Mouse (Mus musculus): Measurements from ENCODE around the gene Sox8. TPM values are rescaled to one million over a fixed set of nuclear protein-coding genes. Genes with fewer than 3 reads are reported as not detected.

Gene Sox8
- polyA plus RNA-seq, 1 experiment, result 0.83 TPM

DNA sequence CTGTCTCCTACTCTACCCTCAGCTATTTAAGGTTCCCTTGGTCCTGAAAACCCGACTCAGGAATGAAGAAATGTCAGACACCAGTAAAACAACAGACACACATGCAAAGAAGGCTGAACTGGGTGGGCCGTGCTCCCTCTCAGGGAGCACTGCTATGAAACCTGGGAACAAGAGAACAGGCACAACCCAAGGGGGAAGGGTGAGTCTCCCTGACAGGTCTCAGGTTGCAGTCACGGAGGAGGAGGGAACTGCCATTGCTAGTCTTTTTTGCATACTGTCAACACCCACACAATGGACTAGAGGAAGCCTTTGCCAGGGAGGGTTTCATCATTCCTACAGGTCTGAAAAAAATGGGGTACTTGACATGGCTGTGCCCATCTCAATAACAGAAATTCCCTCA lies 23.5 kb downstream of the Sox8 start:
- TF ChIP-seq CTCF (IDR thresholded peaks at IDR 0.05; ENCODE audit: extremely low read depth, insufficient read depth, insufficient read length, insufficient replicate concordance), result no peak
- TF ChIP-seq POLR2A (IDR thresholded peaks at IDR 0.05; ENCODE audit: low read depth, low read length), result no peak
- Histone ChIP-seq H3K27ac (ENCODE audit: insufficient read depth, low read length) (no peak overlapping the region), H3K4me1 (ENCODE audit: control insufficient read depth, insufficient read depth, insufficient read length) (no peaks in the 10 kb centered on the region), H3K27me3 (ENCODE audit: control insufficient read depth, insufficient read depth, low read length) (no peaks in the 10 kb centered on the region), H3K36me3 (ENCODE audit: control insufficient read depth, insufficient read depth, low read length) (no peaks in the 10 kb centered on the region), H3K4me3 (ENCODE audit: extremely low read depth, insufficient read depth, insufficient read length) (no peak overlapping the region)
- WGBS, result 59% methylated on average over 3 of the region's 3 CpGs
- no peak for DNase-seq (ENCODE audit: low read depth in 1 of 2, low spot score in 2 of 2)

DNA sequence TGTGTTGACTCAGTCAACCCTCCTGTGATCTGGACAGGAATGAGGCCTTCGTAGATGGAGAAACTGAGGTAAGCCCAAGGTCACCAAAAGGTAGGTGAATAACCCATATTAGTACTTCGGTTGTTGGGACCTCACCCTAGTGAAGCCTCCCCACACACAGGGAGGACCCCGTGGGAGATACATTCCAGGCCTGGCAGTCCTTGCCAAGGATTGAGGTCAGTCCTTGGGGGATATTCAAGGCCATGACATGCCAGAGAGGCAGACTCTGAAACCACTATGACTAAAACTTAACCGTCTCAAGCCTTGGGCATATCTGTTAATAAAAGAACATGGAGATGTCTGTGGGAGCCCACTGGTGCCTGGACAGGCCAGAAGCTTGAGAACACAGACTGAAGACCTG lies 28.7 kb downstream of the Sox8 start:
- H3K4me3 ChIP-seq (ENCODE audit: extremely low read depth, insufficient read depth, insufficient read length), result no peak overlapping the region
- H3K27me3 ChIP-seq (ENCODE audit: control insufficient read depth, insufficient read depth, low read length), result no peaks in the 10 kb centered on the region; the same call in 1 of the 2 replicates
- no peaks in the 10 kb centered on the region for H3K36me3 ChIP-seq (ENCODE audit: control insufficient read depth, insufficient read depth, low read length)
- no peaks in the 10 kb centered on the region for H3K4me1 ChIP-seq (ENCODE audit: control insufficient read depth, insufficient read depth, insufficient read length)
- WGBS, result 91% methylated on average over 4 of the region's 4 CpGs
- TF ChIP-seq CTCF (IDR thresholded peaks at IDR 0.05; ENCODE audit: extremely low read depth, insufficient read depth, insufficient read length, insufficient replicate concordance) (no peak), POLR2A (IDR thresholded peaks at IDR 0.05; ENCODE audit: low read depth, low read length) (no peak)
- no peak for DNase-seq (ENCODE audit: low read depth in 1 of 2, low spot score in 2 of 2)
- H3K27ac ChIP-seq (ENCODE audit: insufficient read depth, low read length), result no peak overlapping the region

DNA sequence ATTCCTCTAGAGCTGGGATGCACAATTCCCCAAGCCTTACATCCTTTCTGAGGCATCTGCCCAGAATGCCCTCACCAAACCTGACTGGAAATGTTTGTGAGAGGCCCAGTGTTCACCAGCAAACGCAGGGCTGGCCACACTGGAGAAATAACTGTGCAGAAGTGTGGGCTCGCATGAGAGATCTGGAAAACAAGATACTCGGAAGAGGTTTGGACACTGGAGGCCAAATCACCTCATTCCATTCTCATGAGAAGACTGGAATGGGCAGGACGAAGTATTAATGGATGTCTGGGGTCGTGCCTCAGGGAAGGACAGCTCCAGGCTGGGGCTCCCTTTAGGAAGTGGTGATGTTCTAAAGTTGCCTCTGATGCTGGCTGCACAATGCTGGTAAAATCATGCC lies 29.8 kb downstream of the Sox8 start:
- Histone ChIP-seq H3K4me1 (ENCODE audit: control insufficient read depth, insufficient read depth, insufficient read length) (no peaks in the 10 kb centered on the region), H3K27me3 (ENCODE audit: control insufficient read depth, insufficient read depth, low read length) (no peaks in the 10 kb centered on the region; the same call in 1 of the 2 replicates), H3K4me3 (ENCODE audit: extremely low read depth, insufficient read depth, insufficient read length) (no peak overlapping the region), H3K27ac (ENCODE audit: insufficient read depth, low read length) (no peak overlapping the region), H3K36me3 (ENCODE audit: control insufficient read depth, insufficient read depth, low read length) (no peaks in the 10 kb centered on the region)
- TF ChIP-seq CTCF (IDR thresholded peaks at IDR 0.05; ENCODE audit: extremely low read depth, insufficient read depth, insufficient read length, insufficient replicate concordance) (no peak), POLR2A (IDR thresholded peaks at IDR 0.05; ENCODE audit: low read depth, low read length) (no peak)
- no peak for DNase-seq (ENCODE audit: low read depth in 1 of 2, low spot score in 2 of 2)
- 78% methylated on average over 5 of the region's 5 CpGs for WGBS

DNA sequence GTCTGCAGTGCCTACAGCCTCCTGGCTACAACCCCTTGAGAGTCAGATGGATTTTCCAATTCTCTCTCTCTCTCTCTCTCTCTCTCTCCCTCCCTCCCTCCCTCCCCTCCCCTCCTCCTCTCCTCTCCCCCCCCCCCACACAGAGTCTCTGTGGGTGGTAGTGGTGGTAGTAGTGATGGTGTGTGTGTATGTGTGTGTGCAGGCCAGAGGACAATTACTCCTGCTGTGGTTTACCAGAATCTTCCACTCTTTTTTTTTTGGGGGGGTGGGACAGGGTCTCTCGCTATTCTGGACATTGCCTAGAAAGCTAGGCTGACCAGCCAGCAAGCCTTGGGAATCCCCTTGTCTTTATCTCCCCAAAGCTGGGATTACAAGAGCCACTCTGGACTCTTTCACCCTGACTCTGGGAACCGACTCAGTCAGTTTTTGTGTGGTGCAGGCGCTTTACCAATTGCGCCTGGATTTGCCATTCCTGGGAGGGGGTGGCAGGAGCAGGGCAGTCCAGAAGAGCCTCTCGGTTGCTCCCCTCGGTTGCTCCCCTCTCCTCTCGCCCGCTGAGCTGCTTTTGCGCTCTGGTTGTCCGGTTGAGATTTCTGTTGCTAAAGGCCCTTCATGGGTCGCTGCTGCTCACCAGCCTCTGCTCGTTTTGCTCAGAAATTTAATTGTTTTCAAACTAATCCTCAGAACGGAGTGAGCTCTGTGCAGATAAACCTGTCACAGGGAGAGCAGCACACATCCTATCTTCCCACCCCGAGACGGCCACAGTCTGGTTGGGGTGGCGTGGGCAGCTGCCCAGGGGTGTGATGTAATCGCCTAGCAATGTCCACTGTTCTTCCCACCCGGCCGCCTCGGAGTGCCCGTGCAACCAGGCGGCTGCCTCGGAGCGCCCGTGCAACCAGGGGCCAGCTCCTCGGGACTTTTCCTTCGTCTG lies 31.3 kb downstream of the Sox8 start:
- Histone ChIP-seq H3K27me3 (ENCODE audit: control insufficient read depth, insufficient read depth, low read length) (no peaks in the 10 kb centered on the region; the same call in 1 of the 2 replicates), H3K27ac (ENCODE audit: insufficient read depth, low read length) (no peak overlapping the region), H3K4me3 (ENCODE audit: extremely low read depth, insufficient read depth, insufficient read length) (no peak overlapping the region), H3K36me3 (ENCODE audit: control insufficient read depth, insufficient read depth, low read length) (no peaks in the 10 kb centered on the region), H3K4me1 (ENCODE audit: control insufficient read depth, insufficient read depth, insufficient read length) (no peaks in the 10 kb centered on the region)
- no peak for DNase-seq (ENCODE audit: low read depth in 1 of 2, low spot score in 2 of 2)
- 56% methylated on average over 27 of the region's 27 CpGs for WGBS
- no peak for TF ChIP-seq POLR2A (IDR thresholded peaks at IDR 0.05; ENCODE audit: low read depth, low read length)
- no peak for TF ChIP-seq CTCF (IDR thresholded peaks at IDR 0.05; ENCODE audit: extremely low read depth, insufficient read depth, insufficient read length, insufficient replicate concordance)

DNA sequence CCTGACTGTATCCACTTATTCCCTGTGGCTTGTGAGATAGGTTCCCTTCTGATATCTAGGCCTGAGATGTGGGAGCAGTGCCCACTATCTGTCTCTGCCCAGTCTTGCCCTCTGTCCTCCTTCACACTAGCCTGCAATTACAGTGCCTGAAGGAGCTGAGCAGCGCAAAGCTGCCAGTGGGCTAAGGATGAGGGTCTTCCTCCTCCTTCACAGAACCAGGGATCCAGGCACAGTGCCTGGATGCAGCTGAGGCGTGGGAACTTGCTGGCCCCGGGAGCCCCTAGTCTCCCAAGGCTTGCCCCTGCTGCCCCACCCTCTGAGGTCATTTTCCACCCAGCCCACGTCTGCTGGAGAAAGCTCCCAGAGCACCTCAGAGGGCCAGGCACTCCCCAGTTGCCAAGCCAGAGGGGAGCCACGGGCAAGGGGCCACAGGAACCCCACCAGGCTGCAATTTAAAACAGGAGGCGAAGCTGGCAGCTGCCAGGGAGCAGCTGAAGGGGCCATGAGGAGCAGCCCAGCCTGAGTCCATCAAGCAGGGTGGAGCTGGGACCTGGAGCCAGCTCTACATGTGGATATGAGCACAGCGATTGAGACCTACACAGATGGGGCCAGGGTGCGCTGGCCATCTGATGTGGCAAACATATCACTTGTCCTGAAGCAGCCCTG lies 40.0 kb downstream of the Sox8 start:
- Histone ChIP-seq H3K36me3 (ENCODE audit: control insufficient read depth, insufficient read depth, low read length) (no peaks in the 10 kb centered on the region), H3K4me1 (ENCODE audit: control insufficient read depth, insufficient read depth, insufficient read length) (no peaks in the 10 kb centered on the region), H3K4me3 (ENCODE audit: extremely low read depth, insufficient read depth, insufficient read length) (no peak overlapping the region), H3K27me3 (ENCODE audit: control insufficient read depth, insufficient read depth, low read length) (no peaks in the 10 kb centered on the region), H3K27ac (ENCODE audit: insufficient read depth, low read length) (no peak overlapping the region)
- no peak for DNase-seq (ENCODE audit: low read depth in 1 of 2, low spot score in 2 of 2)
- no peak for TF ChIP-seq POLR2A (IDR thresholded peaks at IDR 0.05; ENCODE audit: low read depth, low read length)
- no peak for TF ChIP-seq CTCF (IDR thresholded peaks at IDR 0.05; ENCODE audit: extremely low read depth, insufficient read depth, insufficient read length, insufficient replicate concordance)
- WGBS, result 63% methylated on average over 8 of the region's 8 CpGs

DNA sequence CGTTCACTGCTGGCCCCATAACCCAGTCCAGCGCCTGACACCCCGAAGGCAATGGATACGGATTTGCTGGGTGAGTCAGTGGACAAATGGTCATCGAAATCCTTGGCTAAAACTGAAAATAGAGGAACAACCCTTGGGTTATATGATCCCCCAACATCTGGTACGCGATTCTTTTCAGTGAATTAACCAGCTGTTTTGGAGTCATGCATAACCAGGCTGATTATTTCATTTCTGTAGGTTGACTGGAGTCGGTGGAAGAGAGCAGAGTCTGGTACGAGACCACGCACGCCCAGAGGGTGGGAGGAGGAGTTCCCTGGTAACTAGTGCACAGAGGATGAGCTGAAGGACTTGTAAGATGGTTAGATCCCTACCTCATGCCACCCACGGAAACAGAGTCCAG lies 48.4 kb downstream of the Sox8 start:
- TF ChIP-seq POLR2A (IDR thresholded peaks at IDR 0.05; ENCODE audit: low read depth, low read length), result no peak
- H3K27me3 ChIP-seq (ENCODE audit: control insufficient read depth, insufficient read depth, low read length), result no peaks in the 10 kb centered on the region
- WGBS, result 84% methylated on average over 12 of the region's 12 CpGs

DNA sequence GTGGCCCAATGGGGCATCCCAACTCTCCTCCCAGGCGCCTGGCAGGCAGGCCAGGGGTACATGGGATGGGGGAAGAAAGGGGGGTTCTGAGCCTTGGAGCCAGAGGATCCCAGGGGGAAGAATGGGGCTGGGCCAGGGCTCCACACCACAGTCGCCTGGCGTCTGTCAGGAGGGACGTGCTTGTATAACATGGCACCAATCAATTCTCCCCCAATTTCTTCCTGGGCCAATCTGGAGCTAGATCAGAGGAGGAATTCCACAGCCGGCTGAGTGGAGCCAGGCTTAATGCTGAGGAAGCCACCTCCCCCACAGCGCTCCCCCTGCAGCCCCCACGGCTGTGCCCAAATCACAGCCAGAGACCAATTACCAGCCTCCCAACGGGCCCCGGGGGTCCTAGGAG lies 50.0 kb downstream of the Sox8 start:
- Histone ChIP-seq H3K4me3 (ENCODE audit: extremely low read depth, insufficient read depth, insufficient read length) (no peak overlapping the region), H3K4me1 (ENCODE audit: control insufficient read depth, insufficient read depth, insufficient read length) (no peaks in the 10 kb centered on the region), H3K27me3 (ENCODE audit: control insufficient read depth, insufficient read depth, low read length) (no peaks in the 10 kb centered on the region), H3K27ac (ENCODE audit: insufficient read depth, low read length) (no peak overlapping the region), H3K36me3 (ENCODE audit: control insufficient read depth, insufficient read depth, low read length) (no peaks in the 10 kb centered on the region)
- TF ChIP-seq CTCF (IDR thresholded peaks at IDR 0.05; ENCODE audit: extremely low read depth, insufficient read depth, insufficient read length, insufficient replicate concordance), result no peak
- no peak for TF ChIP-seq POLR2A (IDR thresholded peaks at IDR 0.05; ENCODE audit: low read depth, low read length)
- 54% methylated on average over 9 of the region's 9 CpGs for WGBS
- no peak for DNase-seq (ENCODE audit: low read depth in 1 of 2, low spot score in 2 of 2)

More for the DNA sequence above, 48.4 kb downstream of the Sox8 start:
- Histone ChIP-seq H3K4me3 (ENCODE audit: extremely low read depth, insufficient read depth, insufficient read length) (no peak overlapping the region), H3K4me1 (ENCODE audit: control insufficient read depth, insufficient read depth, insufficient read length) (no peaks in the 10 kb centered on the region), H3K36me3 (ENCODE audit: control insufficient read depth, insufficient read depth, low read length) (no peaks in the 10 kb centered on the region), H3K27ac (ENCODE audit: insufficient read depth, low read length) (no peak overlapping the region)
- no peak for DNase-seq (ENCODE audit: low read depth in 1 of 2, low spot score in 2 of 2)

Measured in spleen, adult 2 months (tissue).